Mouse (Mus musculus) cortical plate, adult 2 months (tissue): ENCODE results near the gene Rmi1. TPM values are rescaled to one million over a fixed set of nuclear protein-coding genes. Genes with fewer than 3 reads are reported as not detected.
"Not testable (repeated sequence)": the region's sequence is repeated elsewhere in the genome, so short reads cannot be mapped to it uniquely, and the experiment has no call there.

Experiments used
- H3K27ac ChIP-seq: fragments of 200-500 bp; 2 replicates; pipeline ENCODE4 v1.5.1; 2012; ENCODE audit warnings: low read length, control low read depth, inconsistent platforms; ENCODE audit not compliant: insufficient read depth
- H3K4me1 ChIP-seq: fragments of 200-500 bp; 2 replicates; pipeline ENCODE4 v1.6.1; 2011; ENCODE audit warnings: low read length; ENCODE audit not compliant: control insufficient read depth, insufficient read depth
- H3K4me3 ChIP-seq: fragments of 200-500 bp; 2 replicates; pipeline ENCODE4 v1.5.1; 2011; ENCODE audit warnings: mild to moderate bottlenecking, low read length, control low read depth; ENCODE audit not compliant: insufficient read depth
- CTCF ChIP-seq: fragments of 200-500 bp; IDR thresholded peaks from 2 replicates; pipeline ENCODE4 v1.5.1; 2011; ENCODE audit warnings: mild to moderate bottlenecking, control low read depth, low read length; ENCODE audit not compliant: insufficient read depth; ENCODE audit errors: extremely low read depth
- POLR2A ChIP-seq: fragments of 200-500 bp; IDR thresholded peaks from 2 replicates; pipeline ENCODE4 v1.6.1; 2011; ENCODE audit warnings: mild to moderate bottlenecking, low read length, control low read depth; ENCODE audit not compliant: insufficient read depth; ENCODE audit errors: extremely low read depth
- polyA plus RNA-seq: library from polyadenylated mRNA; depleted of rRNA; stranded (reverse); fragments of >200 nt; gene quantifications from 2 replicates; pipeline ENCODE4 v1.2.3, GENCODE M21; 2012

Rmi1 gene
- polyA plus RNA-seq, 1 experiment = 12.2 TPM

DNA sequence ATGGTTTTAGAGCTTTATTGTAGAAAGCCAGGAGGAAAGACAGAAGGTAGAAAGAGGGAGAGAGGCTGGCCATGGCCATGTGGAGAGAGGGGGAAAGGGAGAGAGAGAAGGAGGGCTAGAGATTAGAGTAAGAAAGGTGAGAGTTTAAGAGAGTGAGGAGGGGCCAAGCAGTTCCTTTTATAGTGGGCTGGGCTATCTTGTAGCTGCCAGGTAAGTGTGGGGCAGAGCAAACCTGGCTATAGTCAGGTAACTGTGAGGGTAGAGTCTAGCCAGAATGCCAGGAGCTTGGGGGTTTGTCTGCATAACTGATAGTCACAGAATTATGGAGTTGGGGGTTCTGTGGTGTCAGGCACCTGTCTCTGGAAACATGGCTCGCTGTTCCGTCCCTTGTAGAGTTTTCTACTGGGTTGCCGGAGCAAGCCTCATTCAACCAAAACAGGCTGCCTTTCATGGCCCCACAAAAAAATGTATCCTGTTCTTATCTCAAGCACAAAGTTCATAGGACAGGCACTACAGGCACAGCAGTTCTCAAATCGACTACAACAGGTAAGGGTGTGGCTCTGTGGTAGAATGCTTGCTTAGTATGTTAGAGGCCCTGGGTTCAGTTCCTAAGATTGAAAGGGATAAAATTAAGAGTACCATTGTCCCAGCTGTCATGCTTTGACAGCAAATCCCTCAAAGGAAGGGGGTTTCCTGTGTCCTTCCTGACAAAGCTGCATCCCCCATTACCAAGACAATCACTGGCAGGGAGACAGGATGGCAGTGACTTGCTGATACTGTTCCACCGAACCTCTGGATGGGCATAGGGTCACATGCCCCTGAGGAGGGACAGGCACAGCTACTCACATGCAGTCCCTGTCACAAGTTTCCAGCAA lies 29.5 kb upstream of the Rmi1 start:
- no peaks in the 10 kb centered on the region for H3K4me1 ChIP-seq

DNA sequence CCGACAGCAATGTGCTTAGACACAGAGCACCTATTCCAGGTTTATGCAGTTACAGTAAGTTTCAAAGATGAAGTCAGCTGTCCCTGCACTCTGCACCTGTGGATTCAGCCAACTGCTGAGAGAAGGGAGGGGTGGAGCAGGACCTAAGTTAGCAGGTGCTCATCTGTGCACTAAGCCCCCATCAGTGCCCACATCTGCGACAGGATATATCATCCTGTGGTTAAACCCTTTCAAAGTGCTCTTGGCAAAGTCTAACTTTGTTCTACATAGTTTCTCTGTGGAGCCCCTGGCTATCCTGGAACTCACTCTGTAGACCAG lies 28.9 kb upstream of the Rmi1 start:
- H3K4me3 ChIP-seq = no peak overlapping the region
- no peak overlapping the region for H3K27ac ChIP-seq
- TF ChIP-seq POLR2A = no peak
- TF ChIP-seq CTCF = no peak
- no peaks in the 10 kb centered on the region for H3K4me1 ChIP-seq

More for the DNA sequence above, 29.5 kb upstream of the Rmi1 start:
- TF ChIP-seq POLR2A = no peak
- no peak for TF ChIP-seq CTCF
- Histone ChIP-seq H3K27ac (no peak overlapping the region), H3K4me3 (no peak overlapping the region)

DNA sequence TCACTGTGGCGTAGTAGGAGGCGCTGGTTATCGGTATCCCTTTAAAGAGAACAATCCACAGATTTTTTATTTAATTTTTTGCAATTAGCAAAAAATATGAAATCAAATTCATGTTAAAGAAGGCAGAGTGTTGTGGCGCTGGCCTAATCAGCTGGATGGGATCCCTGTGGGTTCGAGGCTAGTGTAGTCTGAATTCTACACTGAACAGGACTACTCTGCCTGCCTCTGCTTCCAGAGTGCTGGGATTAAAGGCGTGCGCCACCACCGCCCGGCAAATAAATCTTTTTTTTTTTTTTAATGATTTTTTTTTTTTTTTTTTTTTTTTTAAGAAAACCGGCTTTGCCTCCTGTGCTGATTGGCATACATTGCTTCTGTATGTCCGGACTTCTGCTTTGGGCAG lies 17.7 kb upstream of the Rmi1 start:
- Histone ChIP-seq H3K4me3 (peak overlapping the region; percentile 83), H3K4me1 (no peaks in the 10 kb centered on the region), H3K27ac (no peak overlapping the region)
- TF ChIP-seq POLR2A (no peak), CTCF (no peak)

DNA sequence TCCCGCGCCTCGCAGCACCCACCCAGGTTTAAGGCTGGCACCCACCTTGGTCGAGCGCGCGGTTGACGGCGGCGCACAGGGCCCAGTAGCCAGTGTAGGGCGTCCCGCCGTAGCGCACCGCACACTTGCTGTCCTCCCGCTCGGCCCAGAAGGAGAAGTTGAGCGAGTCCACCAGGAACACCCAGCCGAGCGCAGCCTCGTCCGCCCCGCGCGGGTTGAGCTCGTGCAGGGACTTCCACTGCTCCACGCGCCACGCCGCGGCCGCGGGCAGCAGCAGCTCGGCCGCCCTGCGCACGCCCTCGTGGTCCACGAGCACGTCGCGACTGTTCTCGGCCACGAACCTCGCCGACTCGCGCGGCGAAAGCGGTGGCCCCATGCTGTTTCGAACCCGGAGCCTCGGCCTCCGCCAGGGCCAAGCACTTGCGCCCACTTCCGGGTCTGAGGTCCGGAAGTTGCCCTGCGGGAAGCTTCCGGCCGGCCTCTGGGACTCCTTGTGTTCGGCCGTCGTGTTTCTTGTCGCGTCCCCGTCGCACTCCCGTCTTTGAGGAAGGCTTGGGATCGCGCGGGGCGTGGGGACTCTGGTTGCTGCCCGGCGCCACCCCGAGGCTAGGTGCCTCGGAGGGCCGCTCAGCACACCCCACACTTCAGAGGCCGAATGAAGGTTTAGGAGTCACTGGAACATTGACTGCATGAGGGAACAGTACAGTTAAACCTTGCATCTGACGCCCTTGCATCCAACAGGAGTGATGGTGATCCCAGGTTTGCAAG lies 17.1 kb upstream of the Rmi1 start, which contains the start of gene 2210016F16Rik:
TSS of gene 2210016F16Rik (minus strand) at position 447 of the 768 bp plus-strand sequence.
- Histone ChIP-seq H3K4me3 (peak within 1 kb of the TSS; percentile 83), H3K4me1 (no peaks in the 10 kb centered on the region), H3K27ac (no peak within 1 kb of the TSS)
- TF ChIP-seq CTCF = no peak
- no peak for TF ChIP-seq POLR2A

DNA sequence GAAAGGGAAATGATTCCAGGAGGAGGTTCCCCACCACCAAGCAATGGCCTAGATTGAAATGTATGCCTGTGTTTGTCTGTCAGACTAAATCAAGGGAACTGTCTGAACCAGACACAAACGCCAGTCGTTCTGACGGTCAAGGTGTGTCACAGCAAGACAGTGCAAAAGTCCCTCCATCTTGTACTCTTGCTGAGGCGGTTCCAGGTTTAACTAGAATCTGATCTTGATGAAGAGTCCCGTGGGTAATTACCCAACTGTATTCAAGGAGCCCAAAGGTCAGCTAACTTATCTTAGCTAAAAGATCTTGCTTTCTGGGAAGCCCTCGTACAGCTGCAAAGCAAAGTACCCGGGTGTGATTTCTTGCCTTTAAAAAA lies 16.5 kb upstream of the Rmi1 start:
- Histone ChIP-seq H3K4me3 (peak overlapping the region; percentile 83; the same call in 1 of the 2 replicates), H3K4me1 (no peaks in the 10 kb centered on the region), H3K27ac (no peak overlapping the region)
- TF ChIP-seq CTCF (no peak), POLR2A (no peak)

DNA sequence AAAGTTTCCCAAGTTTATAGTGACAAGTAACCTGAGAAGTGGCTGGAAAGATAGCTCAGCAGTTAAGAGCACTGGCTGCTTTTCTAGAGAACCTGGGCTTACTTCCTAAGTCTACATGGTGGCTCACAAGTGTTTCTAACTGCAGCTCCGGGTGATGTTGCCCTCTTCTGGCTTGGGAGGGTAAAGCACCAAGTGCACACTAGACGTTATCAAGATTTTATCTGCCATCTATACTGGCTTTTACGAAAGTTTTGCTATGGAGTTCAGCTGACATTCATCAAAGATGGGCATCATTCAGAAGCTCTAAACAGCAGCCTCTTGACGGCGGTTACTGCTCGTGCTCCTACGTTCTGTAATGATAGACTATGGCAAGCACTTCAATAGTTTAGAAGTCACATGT lies 14.1 kb upstream of the Rmi1 start:
- Histone ChIP-seq H3K27ac (no peak overlapping the region), H3K4me3 (no peak overlapping the region), H3K4me1 (no peaks in the 10 kb centered on the region)
- TF ChIP-seq POLR2A (no peak), CTCF (peak; percentile 78)

DNA sequence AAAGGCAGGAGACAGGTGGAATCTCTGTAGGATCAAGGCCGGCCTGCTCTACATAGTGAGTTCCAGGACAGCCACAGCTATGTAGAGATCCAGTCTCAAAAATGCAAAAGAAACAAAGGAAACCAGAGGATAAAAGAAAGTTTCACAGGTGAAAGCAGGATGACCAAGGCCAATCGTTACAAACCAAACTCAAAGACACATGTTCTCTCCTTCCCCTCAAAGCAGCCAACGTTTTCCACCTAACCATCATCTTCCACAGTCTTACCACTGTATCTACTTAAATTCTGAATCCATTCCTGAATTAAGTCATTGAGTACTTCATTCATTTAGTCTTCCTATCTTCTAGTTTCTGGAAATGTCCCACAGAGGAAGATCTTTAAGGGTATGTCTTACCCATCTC lies 13.7 kb upstream of the Rmi1 start:
- H3K4me1 ChIP-seq = no peaks in the 10 kb centered on the region
- TF ChIP-seq POLR2A (no peak), CTCF (no peak)
- no peak overlapping the region for H3K27ac ChIP-seq
- no peak overlapping the region for H3K4me3 ChIP-seq

DNA sequence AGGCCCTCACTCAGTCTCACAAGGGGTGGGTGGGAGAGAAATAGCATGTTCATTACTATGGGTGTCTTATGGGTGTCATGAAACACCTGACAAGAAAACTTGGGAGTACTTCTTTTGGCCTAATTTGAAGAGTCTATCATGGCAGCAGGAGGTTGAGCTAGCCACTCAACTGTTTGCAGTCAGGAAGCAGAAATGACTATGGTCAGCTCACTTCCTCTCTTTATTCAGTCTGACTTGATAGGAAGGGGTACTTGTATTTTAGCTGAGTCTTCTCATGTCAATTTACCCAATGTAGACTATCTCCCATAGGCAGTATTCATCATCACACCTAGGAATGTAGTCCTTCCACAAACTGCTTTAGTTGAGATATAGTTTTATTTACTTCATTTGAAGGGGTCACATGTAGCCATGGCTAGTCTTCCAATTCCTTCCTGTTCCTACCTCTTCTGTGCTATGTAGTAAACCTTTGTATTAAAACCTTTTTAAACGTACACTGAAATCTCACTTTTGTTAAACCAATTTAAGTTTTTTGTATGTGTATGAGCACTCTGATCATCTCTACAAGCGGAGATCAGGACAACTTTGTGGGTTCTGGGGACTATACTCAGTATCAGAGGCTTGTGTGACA lies 12.6 kb upstream of the Rmi1 start:
- no peak for TF ChIP-seq POLR2A
- TF ChIP-seq CTCF = no peak
- no peak overlapping the region for H3K27ac ChIP-seq
- no peak overlapping the region for H3K4me3 ChIP-seq
- no peaks in the 10 kb centered on the region for H3K4me1 ChIP-seq

DNA sequence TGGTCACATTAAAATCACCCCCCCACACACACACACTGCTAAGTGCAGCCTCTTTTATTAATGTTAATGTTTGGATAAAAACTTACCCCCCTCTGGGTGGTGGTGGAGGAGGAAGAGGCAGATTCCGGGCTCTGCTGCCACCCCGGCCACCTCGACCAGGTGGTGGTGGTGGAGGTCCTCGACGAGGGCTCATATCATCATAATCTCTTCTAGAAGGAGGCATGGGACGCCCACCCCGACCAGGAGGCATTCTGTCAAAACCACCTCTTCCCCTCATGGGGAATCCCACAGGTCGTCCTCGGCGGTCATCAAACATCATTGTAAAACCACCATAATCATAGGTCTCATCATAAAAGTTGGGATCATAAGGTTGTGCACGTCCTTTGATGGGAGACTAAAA lies 7.7 kb upstream of the Rmi1 start:
- not testable (repeated sequence) for H3K27ac ChIP-seq, H3K4me3 ChIP-seq

DNA sequence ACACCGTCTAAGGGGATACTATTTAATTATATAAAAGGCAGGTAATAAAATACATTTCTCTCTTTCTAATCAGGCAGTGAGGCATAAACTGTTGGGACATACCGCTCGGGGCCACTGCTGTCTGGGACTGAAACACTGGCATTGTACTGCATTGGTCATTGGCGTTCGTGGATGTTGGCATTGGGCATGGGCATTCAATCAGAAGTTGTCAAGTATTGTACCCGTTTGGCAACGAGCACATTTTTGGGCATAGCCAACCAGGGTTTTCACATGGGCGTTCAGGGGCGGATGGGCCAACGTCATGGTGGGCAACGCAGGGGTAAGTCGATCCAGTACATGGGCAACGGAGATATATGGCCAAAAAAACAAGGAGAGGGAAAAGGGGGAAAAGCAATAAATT lies 4.4 kb upstream of the Rmi1 start:
- no peak for TF ChIP-seq CTCF
- no peak for TF ChIP-seq POLR2A
- no peaks in the 10 kb centered on the region; the same call in 1 of the 2 replicates for H3K4me1 ChIP-seq
- no peak overlapping the region for H3K27ac ChIP-seq
- H3K4me3 ChIP-seq = no peak overlapping the region

More for the DNA sequence above, 7.7 kb upstream of the Rmi1 start:
- not testable (repeated sequence) for H3K4me1 ChIP-seq

DNA sequence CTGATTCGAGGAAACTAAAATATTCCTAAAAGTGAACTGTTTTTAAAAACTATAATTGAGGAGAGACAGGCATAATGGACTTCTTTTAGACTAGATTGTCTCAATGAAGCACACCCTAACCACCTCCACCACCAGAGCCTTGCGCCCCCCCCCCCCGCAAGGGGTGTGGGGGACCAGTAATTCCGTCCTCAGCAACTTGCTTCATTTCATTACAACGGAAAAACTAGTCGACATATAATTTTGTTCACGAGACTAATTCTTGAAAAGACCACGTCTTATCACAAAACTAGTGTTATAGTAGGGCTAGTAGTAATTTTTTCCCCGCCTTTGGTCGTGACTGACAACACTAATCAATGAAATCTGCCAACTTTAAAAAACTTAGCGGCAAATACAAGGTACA lies 1.5 kb upstream of the Rmi1 start:
- H3K27ac ChIP-seq = no peak overlapping the region
- H3K4me3 ChIP-seq = peak overlapping the region; percentile 86
- TF ChIP-seq POLR2A (no peak), CTCF (no peak)

More for the DNA sequence above, 1.5 kb upstream of the Rmi1 start:
- H3K4me1 ChIP-seq = no peaks in the 10 kb centered on the region; the same call in 1 of the 2 replicates
